Mouse (Mus musculus) heart, embryonic 16.5 days (tissue): ENCODE results near the gene Gria4. TPM values are rescaled to one million over a fixed set of nuclear protein-coding genes. Genes with fewer than 3 reads are reported as not detected.

Experiments used
- ATAC-seq: fragments of 200-750 bp; cut with Nextera tagmentation; replicated peaks from 2 replicates; pipeline ENCODE4 v1.8.0; 2017; ENCODE audit warnings: moderate number of reproducible peaks; ENCODE audit not compliant: insufficient read depth, low FRiP score; ENCODE audit errors: extremely low read depth
- H3K27ac ChIP-seq: fragments of 300-500 bp; sonication (generic); 2 replicates; pipeline ENCODE4 v1.5.1; 2014; ENCODE audit warnings: mild to moderate bottlenecking, low read length, control low read depth, moderate library complexity
- H3K27me3 ChIP-seq: fragments of 300-500 bp; sonication (generic); 2 replicates; pipeline ENCODE4 v1.6.1; 2014; ENCODE audit warnings: low read length, mixed read lengths; ENCODE audit not compliant: control insufficient read depth, insufficient read depth
- H3K36me3 ChIP-seq: fragments of 300-500 bp; sonication (generic); 2 replicates; pipeline ENCODE4 v1.6.1; 2014; ENCODE audit not compliant: control insufficient read depth, insufficient read depth
- H3K4me1 ChIP-seq: fragments of 300-500 bp; sonication (generic); 2 replicates; pipeline ENCODE4 v1.6.1; 2014; ENCODE audit warnings: low read length, mixed read lengths; ENCODE audit not compliant: control insufficient read depth, insufficient read depth
- H3K4me2 ChIP-seq: fragments of 300-500 bp; sonication (generic); 2 replicates; pipeline ENCODE4 v1.6.1; 2014; ENCODE audit warnings: low read depth, mild to moderate bottlenecking, control low read depth, low read length
- H3K4me3 ChIP-seq: fragments of 300-500 bp; sonication (generic); 2 replicates; pipeline ENCODE4 v1.5.1; 2014; ENCODE audit warnings: mild to moderate bottlenecking, control low read depth, low read length
- H3K9ac ChIP-seq: fragments of 300-500 bp; sonication (generic); 2 replicates; pipeline ENCODE4 v1.6.1; 2014; ENCODE audit warnings: low read length, control low read depth
- H3K9me3 ChIP-seq: fragments of 300-500 bp; sonication (generic); replicated peaks from 2 replicates; pipeline ENCODE4 v1.6.1; 2016; ENCODE audit warnings: low read length; ENCODE audit not compliant: control insufficient read depth
- WGBS: fragments of 180-500 bp; shearing (Covaris S2); extraction: QIAGEN DNeasy Blood & Tissue Kit; methylation state at CpG from one replicate; pipeline ENCODE4 v1.1.7; 2014; 5-methylcytosine and 5-hydroxymethylcytosine counted together
- polyA plus RNA-seq: library from polyadenylated mRNA; unstranded; fragments of >200 nt; fragmentation: Nextera tagmentation; extraction: Ambion mirVana; gene quantifications from 2 replicates; pipeline ENCODE4 v1.2.1, GENCODE M21; 2015

Gene Gria4
- polyA plus RNA-seq, 1 experiment from 2014 or later: 0.38 TPM

- Histone ChIP-seq H3K4me2 (no peak overlapping the region), H3K27me3 (no peaks in the 10 kb centered on the region), H3K36me3 (no peaks in the 10 kb centered on the region), H3K4me1 (no peaks in the 10 kb centered on the region), H3K9me3 (no peaks in the 10 kb centered on the region), H3K27ac (no peak overlapping the region), H3K4me3 (no peak overlapping the region), H3K9ac (no peak overlapping the region)
- WGBS: 91% methylated on average over 1 of the region's 1 CpGs
- no peak for ATAC-seq
These were observed 281.5 kb downstream of the Gria4 start for GRCm38 (mm10) chr9:4514563-4514885.

- no peak for ATAC-seq
- no peaks in the 10 kb centered on the region for H3K36me3 ChIP-seq
- no peak overlapping the region for H3K27ac ChIP-seq
- no peaks in the 10 kb centered on the region for H3K27me3 ChIP-seq
- H3K4me1 ChIP-seq: no peaks in the 10 kb centered on the region
- H3K9ac ChIP-seq: no peak overlapping the region
- no peak overlapping the region for H3K4me3 ChIP-seq
- H3K9me3 ChIP-seq: no peaks in the 10 kb centered on the region
- no peak overlapping the region for H3K4me2 ChIP-seq
These were observed 282.1 kb downstream of the Gria4 start for GRCm38 (mm10) chr9:4513796-4514562.

- H3K36me3 ChIP-seq: no peaks in the 10 kb centered on the region
- H3K4me1 ChIP-seq: no peaks in the 10 kb centered on the region
- H3K9ac ChIP-seq: no peak overlapping the region
- no peak overlapping the region for H3K27ac ChIP-seq
- H3K9me3 ChIP-seq: no peaks in the 10 kb centered on the region
- 86% methylated on average over 3 of the region's 3 CpGs for WGBS
- ATAC-seq: no peak
- H3K4me2 ChIP-seq: no peak overlapping the region
- no peak overlapping the region for H3K4me3 ChIP-seq
- no peaks in the 10 kb centered on the region for H3K27me3 ChIP-seq
These were observed 289.9 kb downstream of the Gria4 start for GRCm38 (mm10) chr9:4506086-4506485.

GRCm38 (mm10) chr9:4505087-4505486, 290.9 kb downstream of the Gria4 start:
- no peaks in the 10 kb centered on the region for H3K4me1 ChIP-seq
- no peak overlapping the region for H3K27ac ChIP-seq
- no peaks in the 10 kb centered on the region for H3K36me3 ChIP-seq
- no peak overlapping the region for H3K4me3 ChIP-seq
- no peak overlapping the region for H3K4me2 ChIP-seq
- ATAC-seq: no peak
- H3K9ac ChIP-seq: no peak overlapping the region
- WGBS: 30% methylated on average over 1 of the region's 1 CpGs
- no peaks in the 10 kb centered on the region for H3K27me3 ChIP-seq
- H3K9me3 ChIP-seq: no peaks in the 10 kb centered on the region

GRCm38 (mm10) chr9:4486428-4486827, 309.6 kb downstream of the Gria4 start:
- Histone ChIP-seq H3K9me3 (no peaks in the 10 kb centered on the region; the same call in 1 of the 2 replicates), H3K36me3 (no peaks in the 10 kb centered on the region), H3K27me3 (no peaks in the 10 kb centered on the region), H3K4me2 (no peak overlapping the region), H3K9ac (no peak overlapping the region), H3K27ac (no peak overlapping the region), H3K4me3 (no peak overlapping the region), H3K4me1 (no peaks in the 10 kb centered on the region)
- 72% methylated on average over 2 of the region's 2 CpGs for WGBS
- ATAC-seq: no peak

GRCm38 (mm10) chr9:4484502-4484901, 311.5 kb downstream of the Gria4 start:
- Histone ChIP-seq H3K9me3 (no peaks in the 10 kb centered on the region), H3K27me3 (no peaks in the 10 kb centered on the region), H3K9ac (no peak overlapping the region), H3K36me3 (no peaks in the 10 kb centered on the region), H3K4me1 (no peaks in the 10 kb centered on the region), H3K4me2 (no peak overlapping the region), H3K27ac (no peak overlapping the region), H3K4me3 (no peak overlapping the region)
- WGBS: 77% methylated on average over 2 of the region's 2 CpGs
- ATAC-seq: no peak

- peak; percentile 60; the same call in 1 of the 2 replicates for ATAC-seq
- 44% methylated on average over 2 of the region's 2 CpGs for WGBS
- Histone ChIP-seq H3K4me3 (no peak overlapping the region), H3K9ac (no peak overlapping the region), H3K4me1 (no peaks in the 10 kb centered on the region), H3K27me3 (no peaks in the 10 kb centered on the region), H3K36me3 (no peaks in the 10 kb centered on the region), H3K9me3 (no peaks in the 10 kb centered on the region), H3K4me2 (no peak overlapping the region), H3K27ac (no peak overlapping the region; the same call in 1 of the 2 replicates)
These were observed 325.2 kb downstream of the Gria4 start for GRCm38 (mm10) chr9:4470791-4471190.

GRCm38 (mm10) chr9:4459456-4460070, 336.5 kb downstream of the Gria4 start:
- Histone ChIP-seq H3K4me2 (no peak overlapping the region), H3K4me3 (no peak overlapping the region), H3K27me3 (no peaks in the 10 kb centered on the region), H3K9ac (no peak overlapping the region), H3K36me3 (no peaks in the 10 kb centered on the region), H3K9me3 (no peaks in the 10 kb centered on the region), H3K27ac (no peak overlapping the region), H3K4me1 (no peaks in the 10 kb centered on the region)
- WGBS: 65% methylated on average over 1 of the region's 1 CpGs
- ATAC-seq: no peak

- H3K4me1 ChIP-seq: no peaks in the 10 kb centered on the region
- no peaks in the 10 kb centered on the region for H3K36me3 ChIP-seq
- H3K4me2 ChIP-seq: no peak overlapping the region
- no peaks in the 10 kb centered on the region for H3K9me3 ChIP-seq
- no peak overlapping the region for H3K27ac ChIP-seq
- WGBS: 87% methylated on average over 1 of the region's 1 CpGs
- no peak for ATAC-seq
- H3K27me3 ChIP-seq: no peaks in the 10 kb centered on the region
- no peak overlapping the region for H3K4me3 ChIP-seq
- H3K9ac ChIP-seq: no peak overlapping the region
These were observed 337.8 kb downstream of the Gria4 start for GRCm38 (mm10) chr9:4458193-4458592.
